Mouse (Mus musculus) midbrain, embryonic 16.5 days (tissue): ENCODE results near the gene Elf2. TPM values are rescaled to one million over a fixed set of nuclear protein-coding genes. Genes with fewer than 3 reads are reported as not detected.
"Not testable (repeated sequence)": the region's sequence is repeated elsewhere in the genome, so short reads cannot be mapped to it uniquely, and the experiment has no call there.

Experiments
- ATAC-seq: fragments of 200-750 bp; cut with Nextera tagmentation; 2 replicates; pipeline ENCODE4 v1.8.0; 2017; ENCODE audit warnings: moderate TSS enrichment
- H3K27ac ChIP-seq: fragments of 300-500 bp; sonication (generic); 2 replicates; pipeline ENCODE4 v1.5.1; 2014; ENCODE audit warnings: mild to moderate bottlenecking, low read length, mixed read lengths
- H3K27me3 ChIP-seq: fragments of 300-500 bp; sonication (generic); 2 replicates; pipeline ENCODE4 v1.6.1; 2014; ENCODE audit warnings: low read depth, low read length, mixed read lengths; ENCODE audit not compliant: control insufficient read depth, insufficient read depth
- H3K36me3 ChIP-seq: fragments of 300-500 bp; sonication (generic); 2 replicates; pipeline ENCODE4 v1.6.1; 2014; ENCODE audit warnings: mild to moderate bottlenecking, low read length, moderate library complexity, mixed read lengths; ENCODE audit not compliant: control insufficient read depth, insufficient read depth
- H3K4me1 ChIP-seq: fragments of 300-500 bp; sonication (generic); 2 replicates; pipeline ENCODE4 v1.6.1; 2014; ENCODE audit warnings: mild to moderate bottlenecking, low read length, mixed read lengths; ENCODE audit not compliant: control insufficient read depth, insufficient read depth
- H3K4me2 ChIP-seq: fragments of 300-500 bp; sonication (generic); 2 replicates; pipeline ENCODE4 v1.6.1; 2014; ENCODE audit warnings: mild to moderate bottlenecking, low read length, mixed read lengths
- H3K4me3 ChIP-seq: fragments of 300-500 bp; sonication (generic); 2 replicates; pipeline ENCODE4 v1.5.1; 2014; ENCODE audit warnings: low read depth, mild to moderate bottlenecking, low read length, moderate library complexity, mixed read lengths
- H3K9ac ChIP-seq: fragments of 300-500 bp; sonication (generic); 2 replicates; pipeline ENCODE4 v1.6.1; 2014; ENCODE audit warnings: low read depth, low read length, mixed read lengths
- H3K9me3 ChIP-seq: fragments of 300-500 bp; sonication (generic); replicated peaks from 2 replicates; pipeline ENCODE4 v1.6.1; 2014; ENCODE audit warnings: mild to moderate bottlenecking, low read length, mixed read lengths; ENCODE audit not compliant: control insufficient read depth, poor library complexity, severe bottlenecking
- WGBS: fragments of 180-500 bp; shearing (Covaris S2); extraction: QIAGEN DNeasy Blood & Tissue Kit; methylation state at CpG from one replicate; pipeline ENCODE4 v1.1.7; 2014; 5-methylcytosine and 5-hydroxymethylcytosine counted together
- polyA plus RNA-seq: library from polyadenylated mRNA; unstranded; fragments of >200 nt; fragmentation: Nextera tagmentation; extraction: Ambion mirVana; gene quantifications from 2 replicates; pipeline ENCODE4 v1.2.1, GENCODE M21; 2015

Elf2 gene
- polyA plus RNA-seq, 1 experiment from 2014 or later: 27.7 TPM

DNA sequence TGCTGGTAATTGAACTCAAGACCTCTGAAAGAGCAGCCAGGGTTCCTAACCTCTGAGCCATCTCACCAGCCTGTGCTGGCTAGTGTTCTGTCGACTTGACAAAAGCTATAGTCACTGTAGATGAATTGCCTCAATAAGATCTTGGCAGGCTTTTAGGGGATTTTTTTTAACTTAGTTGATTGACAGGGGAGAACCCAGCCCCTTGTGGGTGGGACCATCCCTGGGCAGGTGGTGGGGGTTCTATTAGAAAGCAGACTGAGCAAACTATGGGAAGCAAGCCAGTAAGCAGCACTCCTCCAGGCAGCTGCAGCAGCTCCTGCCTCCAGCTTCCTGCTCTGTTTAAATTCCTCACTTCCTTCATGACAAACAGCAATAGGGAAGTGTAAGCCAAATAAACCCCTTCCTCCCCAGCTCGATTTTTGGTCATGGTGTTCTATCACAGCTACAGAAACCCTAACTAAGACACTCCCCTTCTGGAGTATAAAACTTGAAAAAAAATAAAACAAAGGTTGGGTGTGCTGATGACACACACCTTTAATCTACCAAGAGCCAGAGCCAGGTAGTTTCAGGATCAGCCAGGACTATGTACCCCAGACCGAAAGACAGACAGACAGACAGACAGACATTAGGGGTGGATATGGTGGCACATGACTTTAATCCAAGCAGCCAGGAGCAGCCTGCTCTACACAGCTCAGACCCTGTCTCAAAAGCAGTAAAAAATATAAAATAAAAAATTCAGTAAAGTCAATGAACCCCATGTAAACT, 13.6 kb downstream of the Elf2 start:
- Histone ChIP-seq H3K4me2 (no peak overlapping the region), H3K4me3 (no peak overlapping the region), H3K9ac (no peak overlapping the region), H3K9me3 (0 out of 2 replicates have a peak, but pooled peaks cover 2% of the 10 kb centered on the region), H3K36me3 (no peaks in the 10 kb centered on the region), H3K4me1 (no peaks in the 10 kb centered on the region), H3K27ac (no peak overlapping the region), H3K27me3 (no peaks in the 10 kb centered on the region)
- 78% methylated on average over 3 of the region's 3 CpGs for WGBS
- no peak for ATAC-seq

DNA sequence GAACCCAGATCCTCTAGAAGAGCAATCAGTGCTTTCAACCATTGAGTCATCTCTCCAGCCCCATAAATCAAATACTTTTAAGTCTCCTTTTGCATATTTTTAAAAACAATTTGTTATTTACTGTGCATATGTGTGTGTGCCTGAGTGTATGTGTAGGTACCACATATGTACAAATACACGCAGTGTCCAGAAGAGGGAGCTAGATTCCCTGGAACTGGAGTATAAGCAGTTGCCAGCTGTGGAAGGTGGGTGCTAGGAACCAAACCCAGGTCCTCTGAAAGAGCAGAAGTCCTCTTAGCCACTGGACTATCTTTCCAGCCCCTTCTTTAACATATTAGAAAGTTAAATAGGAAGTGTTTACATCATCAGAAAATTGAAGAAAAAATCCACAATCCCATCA, 15.0 kb downstream of the Elf2 start:
- no peak for ATAC-seq
- Histone ChIP-seq H3K27me3 (no peaks in the 10 kb centered on the region), H3K9me3 (0 out of 2 replicates have a peak, but pooled peaks cover 2% of the 10 kb centered on the region), H3K4me3 (no peak overlapping the region), H3K4me1 (no peaks in the 10 kb centered on the region), H3K9ac (no peak overlapping the region), H3K27ac (no peak overlapping the region), H3K36me3 (no peaks in the 10 kb centered on the region), H3K4me2 (no peak overlapping the region)
- 83% methylated on average over 1 of the region's 1 CpGs for WGBS

DNA sequence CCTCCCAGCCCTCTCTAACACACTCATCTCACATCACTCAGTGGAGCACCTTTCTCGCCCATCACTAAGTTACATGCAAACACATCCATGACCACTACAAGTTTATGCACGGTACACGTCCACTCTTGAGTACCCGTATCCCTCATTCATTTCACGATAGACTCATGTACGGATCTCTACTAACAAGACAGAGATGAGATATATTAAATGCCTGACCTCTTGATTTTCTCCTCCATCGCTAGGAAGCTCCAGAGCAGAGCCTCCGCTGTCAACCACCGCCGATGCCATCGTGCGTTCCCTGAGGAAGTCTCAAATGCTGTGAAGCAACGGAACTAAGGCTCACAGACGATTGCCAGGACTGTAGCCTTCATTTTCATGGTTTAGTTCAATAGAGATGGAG, 17.5 kb downstream of the Elf2 start:
- Histone ChIP-seq H3K4me2 (no peak overlapping the region), H3K27ac (no peak overlapping the region), H3K9ac (no peak overlapping the region), H3K27me3 (no peaks in the 10 kb centered on the region), H3K4me1 (no peaks in the 10 kb centered on the region), H3K4me3 (no peak overlapping the region), H3K36me3 (no peaks in the 10 kb centered on the region), H3K9me3 (0 out of 2 replicates have a peak, but pooled peaks cover 2% of the 10 kb centered on the region)
- 95% methylated on average over 14 of the region's 14 CpGs for WGBS
- no peak for ATAC-seq

DNA sequence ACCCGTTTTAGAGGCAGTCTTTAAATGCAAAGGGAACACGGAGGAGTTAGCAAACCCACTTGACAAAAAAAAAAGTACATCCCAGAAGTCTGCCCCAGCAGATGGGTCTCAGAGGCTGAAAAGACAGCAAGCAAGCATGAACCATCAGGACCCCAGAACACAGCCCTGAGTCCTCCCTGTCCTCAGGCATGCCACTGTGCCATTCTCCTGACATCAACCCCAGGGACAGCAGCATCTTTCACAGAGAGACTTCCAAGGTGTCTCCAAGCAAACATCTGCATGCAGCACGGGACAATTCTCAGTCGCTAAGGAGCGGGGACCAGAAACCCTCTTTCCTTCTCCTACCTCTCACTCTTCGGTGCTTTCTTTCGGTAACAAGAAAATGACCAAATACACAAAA, 18.1 kb downstream of the Elf2 start:
- no peaks in the 10 kb centered on the region for H3K4me1 ChIP-seq

DNA sequence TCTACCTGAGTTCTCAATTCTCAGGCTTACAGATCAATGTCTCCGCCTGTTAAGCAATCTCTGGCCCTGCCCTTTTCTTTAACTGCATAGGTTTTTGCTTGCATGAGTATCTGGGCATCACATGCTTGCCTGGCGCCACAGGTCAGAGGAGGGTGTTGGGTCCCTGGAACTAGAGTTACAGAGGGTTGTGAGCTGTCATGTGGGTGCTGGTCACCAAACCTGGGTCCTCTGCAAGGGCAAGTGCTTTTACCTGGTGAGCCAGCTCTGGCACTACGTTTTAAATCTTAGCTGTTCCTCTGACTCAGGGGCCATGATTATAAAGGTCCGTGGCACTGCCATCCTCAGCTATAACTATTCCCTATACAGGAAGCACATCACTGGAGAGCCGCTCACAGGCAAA, 19.3 kb downstream of the Elf2 start:
- Histone ChIP-seq H3K9me3 (0 out of 2 replicates have a peak, but pooled peaks cover 2% of the 10 kb centered on the region), H3K9ac (no peak overlapping the region), H3K27me3 (no peaks in the 10 kb centered on the region), H3K4me1 (no peaks in the 10 kb centered on the region), H3K36me3 (no peaks in the 10 kb centered on the region), H3K4me2 (no peak overlapping the region), H3K27ac (no peak overlapping the region), H3K4me3 (no peak overlapping the region)
- 96% methylated on average over 5 of the region's 5 CpGs for WGBS
- ATAC-seq: no peak

More for the DNA sequence above, 18.1 kb downstream of the Elf2 start:
- Histone ChIP-seq H3K27me3 (no peaks in the 10 kb centered on the region), H3K9ac (no peak overlapping the region), H3K4me2 (no peak overlapping the region), H3K9me3 (0 out of 2 replicates have a peak, but pooled peaks cover 2% of the 10 kb centered on the region), H3K36me3 (no peaks in the 10 kb centered on the region), H3K27ac (no peak overlapping the region), H3K4me3 (no peak overlapping the region)
- ATAC-seq: no peak
- 90% methylated on average over 7 of the region's 7 CpGs for WGBS

GRCm38 (mm10) chr3:51318053-51318452, 22.4 kb downstream of the Elf2 start:
- H3K9ac ChIP-seq, H3K4me3 ChIP-seq: not testable (repeated sequence)

DNA sequence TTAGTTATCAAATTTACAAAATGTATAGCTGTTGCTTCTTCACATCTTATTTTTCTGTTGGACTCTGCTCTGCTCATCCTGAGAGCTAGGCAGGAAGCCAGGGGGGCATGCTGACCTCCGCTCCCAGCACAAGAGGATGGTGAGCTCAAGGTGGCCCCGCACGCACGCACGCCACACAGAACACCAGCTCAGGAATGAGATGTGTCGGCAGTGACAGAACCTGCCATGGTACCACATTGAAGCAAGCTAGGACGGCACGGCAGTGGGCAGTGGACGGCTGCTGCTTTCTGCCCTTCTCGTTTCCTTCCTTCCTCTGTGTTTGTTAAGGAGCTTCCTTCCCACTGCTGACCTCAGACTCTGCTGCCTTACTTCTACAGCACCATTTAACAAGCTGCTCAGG, 23.6 kb downstream of the Elf2 start:
- H3K27me3 ChIP-seq: no peaks in the 10 kb centered on the region
- H3K4me3 ChIP-seq: no peak overlapping the region
- H3K27ac ChIP-seq: no peak overlapping the region
- no peak overlapping the region for H3K9ac ChIP-seq
- H3K36me3 ChIP-seq: no peaks in the 10 kb centered on the region
- no peak for ATAC-seq
- no peaks in the 10 kb centered on the region for H3K9me3 ChIP-seq
- 88% methylated on average over 10 of the region's 10 CpGs for WGBS
- H3K4me2 ChIP-seq: no peak overlapping the region
- H3K4me1 ChIP-seq: no peaks in the 10 kb centered on the region

More at GRCm38 (mm10) chr3:51318053-51318452, 22.4 kb downstream of the Elf2 start:
- H3K27ac ChIP-seq, H3K9me3 ChIP-seq, H3K4me1 ChIP-seq, H3K36me3 ChIP-seq, ATAC-seq, H3K27me3 ChIP-seq, H3K4me2 ChIP-seq: not testable (repeated sequence)
- WGBS: 92% methylated on average over 3 of the region's 3 CpGs

DNA sequence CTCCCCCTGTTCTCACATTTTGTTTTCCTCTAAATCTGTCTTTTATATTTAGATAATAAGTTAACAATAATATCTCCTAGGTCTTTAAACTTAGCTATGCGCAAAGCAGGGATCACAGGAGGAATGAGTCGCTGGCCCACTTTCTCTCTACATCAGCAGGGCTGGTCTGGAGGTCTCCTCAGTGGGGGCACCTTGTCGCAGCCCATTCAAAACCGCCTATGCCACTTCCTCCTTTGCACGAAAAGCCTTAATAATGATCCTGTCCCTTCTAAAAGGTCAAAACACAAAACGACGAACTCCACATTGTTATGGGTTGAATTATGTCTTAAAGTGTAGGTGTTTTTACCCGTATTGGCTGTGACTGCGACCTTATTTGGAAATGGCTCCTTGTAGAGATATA, 28.8 kb downstream of the Elf2 start:
- Histone ChIP-seq H3K4me2 (no peak overlapping the region), H3K9me3 (no peaks in the 10 kb centered on the region), H3K27ac (no peak overlapping the region), H3K9ac (no peak overlapping the region), H3K4me3 (no peak overlapping the region), H3K4me1 (no peaks in the 10 kb centered on the region), H3K27me3 (no peaks in the 10 kb centered on the region), H3K36me3 (0 out of 2 replicates have a peak, but pooled peaks cover 3% of the 10 kb centered on the region)
- ATAC-seq: no peak
- 50% methylated on average over 9 of the region's 9 CpGs for WGBS

- no peak overlapping the region for H3K4me3 ChIP-seq
- no peak for ATAC-seq
- H3K9ac ChIP-seq: no peak overlapping the region
- no peak overlapping the region for H3K27ac ChIP-seq
- H3K9me3 ChIP-seq: no peaks in the 10 kb centered on the region
- H3K4me2 ChIP-seq: no peak overlapping the region
- H3K36me3 ChIP-seq: 0 out of 2 replicates have a peak, but pooled peaks cover 3% of the 10 kb centered on the region
- WGBS: 33% methylated on average over 7 of the region's 7 CpGs
- H3K4me1 ChIP-seq: no peaks in the 10 kb centered on the region
- H3K27me3 ChIP-seq: no peaks in the 10 kb centered on the region
Measured at GRCm38 (mm10) chr3:51310098-51310497, 30.4 kb downstream of the Elf2 start.
